Mouse (Mus musculus): Measurements from ENCODE around the gene Myt1.

- TF ChIP-seq CTCF (conservative IDR thresholded peaks at IDR 0.05; ENCODE audit: low read length) (no peak), NANOG (IDR thresholded peaks at IDR 0.05; ENCODE audit: borderline replicate concordance, low read length) (no peak), POU5F1 (IDR thresholded peaks at IDR 0.05; ENCODE audit: borderline replicate concordance, low read length) (no peak)
Measured at GRCm38 (mm10) chr2:181764600-181764999, 1.5 kb downstream of the Myt1 start.
